Mouse (Mus musculus) megakaryocyte, embryonic 14.5 days (primary cell): ENCODE measurements around the gene Agfg2.

ENCODE experiments used
- FLI1 ChIP-seq: IDR thresholded peaks from 2 replicates; pipeline ENCODE4 v1.6.1; 2012; ENCODE audit warnings: low read length, inconsistent platforms, mixed read lengths
- GATA1 ChIP-seq: IDR thresholded peaks from 3 replicates; pipeline ENCODE4 v1.6.1; 2012; ENCODE audit warnings: mixed read lengths, low read length, inconsistent platforms, borderline replicate concordance

- TF ChIP-seq GATA1 (no peak), FLI1 (no peak)
Measured at GRCm38 (mm10) chr5:137726767-137727166, 42.2 kb upstream of the Agfg2 start.
